Mouse (Mus musculus): ENCODE results near the gene Smpd1. TPM values are rescaled to one million over a fixed set of nuclear protein-coding genes. Genes with fewer than 3 reads are reported as not detected.

The Smpd1 gene
- polyA plus RNA-seq, 1 experiment from 2014 or later: 79.9 TPM

DNA sequence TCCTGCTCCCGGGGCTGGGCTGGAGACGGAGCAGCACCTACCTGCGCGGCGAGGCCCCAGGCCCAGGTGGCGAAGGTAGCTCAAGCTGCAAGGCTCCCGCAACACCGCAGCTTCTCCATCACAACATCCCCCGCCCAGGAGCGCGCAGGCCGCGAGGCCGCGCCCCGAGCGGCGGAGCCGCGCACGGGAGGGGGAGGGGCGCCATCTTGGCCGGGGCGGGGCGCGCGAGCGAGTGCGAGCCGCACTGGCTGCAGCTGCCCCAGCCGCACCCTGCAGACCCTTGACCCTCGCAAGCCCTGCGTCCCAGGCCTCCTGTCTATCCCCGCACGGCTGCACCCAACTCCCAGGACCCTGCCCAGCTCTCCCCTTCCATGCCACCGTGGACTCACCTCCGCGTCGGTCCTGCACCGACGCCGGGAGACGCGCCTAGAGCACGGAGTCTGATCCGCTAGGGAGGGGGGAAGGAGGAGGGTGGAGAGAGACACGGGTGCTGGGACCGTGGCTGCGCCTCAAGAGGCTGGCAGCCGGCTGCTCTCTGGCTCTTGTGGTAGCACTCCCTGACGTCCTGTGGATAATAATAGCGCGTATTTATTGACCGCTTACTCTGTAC, 27.0 kb downstream of the Smpd1 start, which contains the start of gene Apbb1:
Apbb1 (minus strand) TSS at position 560 of the 610 bp plus-strand sequence.
- Histone ChIP-seq H3K9ac (ENCODE audit: low read length) (peak within 1 kb of the TSS; percentile 85), H3K27ac (ENCODE audit: low read depth, low read length) (peak within 1 kb of the TSS; percentile 95), H3K36me3 (ENCODE audit: control insufficient read depth, insufficient read depth, low read length) (no peaks in the 10 kb centered on the region), H3K4me3 (ENCODE audit: low read depth, low read length) (peak within 1 kb of the TSS; percentile 60), H3K4me2 (ENCODE audit: low read length) (peak within 1 kb of the TSS; percentile 76), H3K9me3 (replicated peaks; ENCODE audit: control insufficient read depth, low read length) (no peaks in the 10 kb centered on the region), H3K4me1 (ENCODE audit: control insufficient read depth, insufficient read depth, low read length) (peaks cover 17% of the 10 kb centered on the region; the same call in 1 of the 2 replicates), H3K27me3 (replicated peaks; ENCODE audit: control insufficient read depth, insufficient read depth, low read length) (no peaks in the 10 kb centered on the region)
- under 1% methylated on average over 25 of the region's 54 CpGs for WGBS
- ATAC-seq: peak; percentile 93
- DNase-seq (ENCODE audit: low spot score): peak; percentile 89

DNA sequence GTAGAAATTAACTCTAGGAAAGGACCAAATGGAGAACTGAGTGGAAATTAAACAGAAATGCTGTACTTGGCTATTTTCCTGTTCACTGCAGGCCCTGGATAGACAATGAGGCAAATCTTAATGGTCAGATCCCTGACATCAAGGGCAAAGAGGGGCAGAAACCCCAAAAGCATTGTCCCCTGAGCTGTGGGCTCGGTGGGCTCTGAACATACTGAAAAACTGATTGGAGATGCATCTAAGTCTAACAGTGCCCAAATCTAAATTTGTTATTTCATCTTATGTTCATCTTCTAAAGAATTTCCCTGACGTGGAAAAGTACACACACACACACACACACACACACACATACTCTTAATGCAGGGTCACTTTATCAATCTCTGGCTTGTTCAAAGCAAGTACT, 27.8 kb downstream of the Smpd1 start:
- peak overlapping the region; percentile 95; the same call in 1 of the 2 replicates for H3K27ac ChIP-seq (ENCODE audit: low read depth, low read length)
- peaks cover 17% of the 10 kb centered on the region; the same call in 1 of the 2 replicates for H3K4me1 ChIP-seq (ENCODE audit: control insufficient read depth, insufficient read depth, low read length)
- peak overlapping the region; percentile 60 for H3K4me3 ChIP-seq (ENCODE audit: low read depth, low read length)
- H3K4me2 ChIP-seq (ENCODE audit: low read length): peak overlapping the region; percentile 76
- no peaks in the 10 kb centered on the region for H3K9me3 ChIP-seq (replicated peaks; ENCODE audit: control insufficient read depth, low read length)
- no peak for DNase-seq (ENCODE audit: low spot score)
- H3K36me3 ChIP-seq (ENCODE audit: control insufficient read depth, insufficient read depth, low read length): no peaks in the 10 kb centered on the region
- no peaks in the 10 kb centered on the region for H3K27me3 ChIP-seq (replicated peaks; ENCODE audit: control insufficient read depth, insufficient read depth, low read length)
- peak overlapping the region; percentile 85 for H3K9ac ChIP-seq (ENCODE audit: low read length)
- WGBS: 68% methylated on average over 2 of the region's 2 CpGs
- no peak for ATAC-seq

DNA sequence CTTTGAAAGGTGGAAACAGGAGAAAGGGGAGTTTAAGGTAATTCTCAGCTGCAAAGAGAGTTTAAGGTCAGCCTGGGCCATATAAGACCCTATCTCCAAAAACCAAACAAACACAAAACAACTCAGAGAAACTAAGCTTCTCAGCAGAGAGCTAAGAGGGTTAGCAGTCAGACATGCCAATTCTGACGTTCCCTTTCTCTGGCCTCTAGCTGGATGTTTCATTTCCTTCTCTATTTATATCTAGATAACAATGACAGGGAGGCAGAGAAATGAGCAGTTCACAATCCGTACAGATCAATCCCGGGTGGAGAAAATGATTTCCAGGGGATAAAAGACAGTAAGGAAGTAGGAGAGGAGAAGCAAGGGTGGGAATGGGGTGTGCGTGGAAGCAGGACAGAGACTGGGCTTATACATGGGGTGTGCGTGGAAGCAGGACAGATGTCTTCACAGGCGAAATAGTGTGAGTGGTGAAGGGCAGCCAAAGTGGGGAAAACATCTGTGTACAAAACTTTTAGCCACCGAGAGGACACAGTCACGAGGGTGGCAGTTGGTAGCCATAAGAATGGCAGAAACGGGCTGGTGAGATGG, 34.3 kb downstream of the Smpd1 start:
- Histone ChIP-seq H3K36me3 (ENCODE audit: control insufficient read depth, insufficient read depth, low read length) (no peaks in the 10 kb centered on the region), H3K27ac (ENCODE audit: low read depth, low read length) (no peak overlapping the region), H3K27me3 (replicated peaks; ENCODE audit: control insufficient read depth, insufficient read depth, low read length) (no peaks in the 10 kb centered on the region), H3K4me2 (ENCODE audit: low read length) (no peak overlapping the region), H3K9ac (ENCODE audit: low read length) (no peak overlapping the region), H3K4me3 (ENCODE audit: low read depth, low read length) (no peak overlapping the region), H3K4me1 (ENCODE audit: control insufficient read depth, insufficient read depth, low read length) (no peaks in the 10 kb centered on the region), H3K9me3 (replicated peaks; ENCODE audit: control insufficient read depth, low read length) (no peaks in the 10 kb centered on the region)
- ATAC-seq (no peak), DNase-seq (ENCODE audit: low spot score) (no peak)
- 71% methylated on average over 9 of the region's 9 CpGs for WGBS

DNA sequence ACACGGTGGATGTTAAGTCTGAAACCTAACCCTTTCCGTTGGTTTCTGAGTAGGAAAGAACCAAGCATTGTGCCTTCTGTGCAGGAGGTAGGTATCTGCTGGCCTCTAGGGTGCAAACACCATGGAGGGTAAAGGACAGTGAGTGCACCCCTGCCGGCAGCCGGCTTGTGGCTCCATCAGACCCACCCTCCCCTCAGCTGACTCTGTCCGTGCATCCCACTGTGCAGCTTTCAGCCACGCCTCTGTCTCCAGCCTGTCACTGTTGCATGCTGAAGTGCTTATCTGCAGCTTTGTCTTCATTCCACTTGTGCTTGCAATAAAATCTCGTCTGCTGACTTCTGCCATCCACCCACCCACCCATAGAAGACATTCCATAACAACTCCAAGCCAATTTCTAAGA, 35.9 kb downstream of the Smpd1 start:
- Histone ChIP-seq H3K4me3 (ENCODE audit: low read depth, low read length) (no peak overlapping the region), H3K9me3 (replicated peaks; ENCODE audit: control insufficient read depth, low read length) (no peaks in the 10 kb centered on the region), H3K4me1 (ENCODE audit: control insufficient read depth, insufficient read depth, low read length) (no peaks in the 10 kb centered on the region), H3K27ac (ENCODE audit: low read depth, low read length) (no peak overlapping the region), H3K27me3 (replicated peaks; ENCODE audit: control insufficient read depth, insufficient read depth, low read length) (no peaks in the 10 kb centered on the region), H3K9ac (ENCODE audit: low read length) (no peak overlapping the region), H3K4me2 (ENCODE audit: low read length) (no peak overlapping the region), H3K36me3 (ENCODE audit: control insufficient read depth, insufficient read depth, low read length) (no peaks in the 10 kb centered on the region)
- 24% methylated on average over 7 of the region's 7 CpGs for WGBS
- no peak for DNase-seq (ENCODE audit: low spot score)
- ATAC-seq: no peak

- H3K4me1 ChIP-seq (ENCODE audit: control insufficient read depth, insufficient read depth, low read length): no peaks in the 10 kb centered on the region
- H3K4me3 ChIP-seq (ENCODE audit: low read depth, low read length): no peak overlapping the region
- no peak overlapping the region for H3K27ac ChIP-seq (ENCODE audit: low read depth, low read length)
- H3K4me2 ChIP-seq (ENCODE audit: low read length): no peak overlapping the region
- no peaks in the 10 kb centered on the region for H3K27me3 ChIP-seq (replicated peaks; ENCODE audit: control insufficient read depth, insufficient read depth, low read length)
- DNase-seq (ENCODE audit: low spot score): peak; percentile 61
- H3K9ac ChIP-seq (ENCODE audit: low read length): no peak overlapping the region
- WGBS: 40% methylated on average over 9 of the region's 9 CpGs
- H3K36me3 ChIP-seq (ENCODE audit: control insufficient read depth, insufficient read depth, low read length): no peaks in the 10 kb centered on the region
- no peaks in the 10 kb centered on the region for H3K9me3 ChIP-seq (replicated peaks; ENCODE audit: control insufficient read depth, low read length)
- ATAC-seq: peak; percentile 57
Measured at GRCm38 (mm10) chr7:105602860-105603623, 48.9 kb downstream of the Smpd1 start.

Other genes starting within 250 kb of the Smpd1 start
- not detected in 2 replicates for gene Olfr689, start 243.2 kb upstream of the Smpd1 start, polyA plus RNA-seq (2014; fragmentation: Nextera tagmentation; extraction: Ambion mirVana)
- not detected in 2 replicates for gene Olfr690, start 220.3 kb upstream of the Smpd1 start, polyA plus RNA-seq (2014; fragmentation: Nextera tagmentation; extraction: Ambion mirVana)
- not detected in 2 replicates for gene Olfr691, start 212.1 kb upstream of the Smpd1 start, polyA plus RNA-seq (2014; fragmentation: Nextera tagmentation; extraction: Ambion mirVana)
- gene Olfr692, start 186.1 kb upstream of the Smpd1 start, polyA plus RNA-seq (2014; fragmentation: Nextera tagmentation; extraction: Ambion mirVana): not detected in 2 replicates
- gene Gm5901, start 179.3 kb upstream of the Smpd1 start, polyA plus RNA-seq (2014; fragmentation: Nextera tagmentation; extraction: Ambion mirVana): not detected in 2 replicates
- 30.4 and 39.8 TPM in 2 replicates for gene Fam160a2, start 154.3 kb upstream of the Smpd1 start, polyA plus RNA-seq (2014; fragmentation: Nextera tagmentation; extraction: Ambion mirVana)
- not detected in 2 replicates for gene Cnga4, start 149.8 kb upstream of the Smpd1 start, polyA plus RNA-seq (2014; fragmentation: Nextera tagmentation; extraction: Ambion mirVana)
- gene Cckbr, start 128.6 kb upstream of the Smpd1 start, polyA plus RNA-seq (2014; fragmentation: Nextera tagmentation; extraction: Ambion mirVana): 1.1 and 1.6 TPM in 2 replicates
- gene Cavin3, start 72.1 kb upstream of the Smpd1 start, polyA plus RNA-seq (2014; fragmentation: Nextera tagmentation; extraction: Ambion mirVana): 28.6 and 31.3 TPM in 2 replicates
- 188 and 228 TPM in 2 replicates for gene Apbb1, start 27.3 kb downstream of the Smpd1 start, polyA plus RNA-seq (2014; fragmentation: Nextera tagmentation; extraction: Ambion mirVana)
- not detected in 2 replicates for gene Hpx, start 45.8 kb downstream of the Smpd1 start, polyA plus RNA-seq (2014; fragmentation: Nextera tagmentation; extraction: Ambion mirVana)
- gene Trim3, start 79.2 kb downstream of the Smpd1 start, polyA plus RNA-seq (2014; fragmentation: Nextera tagmentation; extraction: Ambion mirVana): 41.0 and 52.4 TPM in 2 replicates
- 137 and 144 TPM in 2 replicates for gene Timm10b, start 85.7 kb downstream of the Smpd1 start, polyA plus RNA-seq (2014; fragmentation: Nextera tagmentation; extraction: Ambion mirVana)
- gene Arfip2, start 86.1 kb downstream of the Smpd1 start, polyA plus RNA-seq (2014; fragmentation: Nextera tagmentation; extraction: Ambion mirVana): 92.9 and 97.6 TPM in 2 replicates
- gene Gm45799, start 86.2 kb downstream of the Smpd1 start, polyA plus RNA-seq (2014; fragmentation: Nextera tagmentation; extraction: Ambion mirVana): 17.4 and 25.0 TPM in 2 replicates
- 0.96 and 1.1 TPM in 2 replicates for gene Dnhd1, start 96.5 kb downstream of the Smpd1 start, polyA plus RNA-seq (2014; fragmentation: Nextera tagmentation; extraction: Ambion mirVana)
- 207 and 214 TPM in 2 replicates for gene Ilk, start 182.2 kb downstream of the Smpd1 start, polyA plus RNA-seq (2014; fragmentation: Nextera tagmentation; extraction: Ambion mirVana)
- 19.3 and 20.3 TPM in 2 replicates for gene Rrp8, start 183.0 kb downstream of the Smpd1 start, polyA plus RNA-seq (2014; fragmentation: Nextera tagmentation; extraction: Ambion mirVana)
- 116 and 164 TPM in 2 replicates for gene Taf10, start 190.0 kb downstream of the Smpd1 start, polyA plus RNA-seq (2014; fragmentation: Nextera tagmentation; extraction: Ambion mirVana)
- 41.1 and 44.3 TPM in 2 replicates for gene Tpp1, start 197.9 kb downstream of the Smpd1 start, polyA plus RNA-seq (2014; fragmentation: Nextera tagmentation; extraction: Ambion mirVana)
- gene Dchs1, start 233.3 kb downstream of the Smpd1 start, polyA plus RNA-seq (2014; fragmentation: Nextera tagmentation; extraction: Ambion mirVana): 18.3 and 21.7 TPM in 2 replicates

Data from forebrain, embryonic 14.5 days (tissue).